Mouse (Mus musculus): ENCODE results near the gene Zfp62.

The Zfp62 gene

DNA sequence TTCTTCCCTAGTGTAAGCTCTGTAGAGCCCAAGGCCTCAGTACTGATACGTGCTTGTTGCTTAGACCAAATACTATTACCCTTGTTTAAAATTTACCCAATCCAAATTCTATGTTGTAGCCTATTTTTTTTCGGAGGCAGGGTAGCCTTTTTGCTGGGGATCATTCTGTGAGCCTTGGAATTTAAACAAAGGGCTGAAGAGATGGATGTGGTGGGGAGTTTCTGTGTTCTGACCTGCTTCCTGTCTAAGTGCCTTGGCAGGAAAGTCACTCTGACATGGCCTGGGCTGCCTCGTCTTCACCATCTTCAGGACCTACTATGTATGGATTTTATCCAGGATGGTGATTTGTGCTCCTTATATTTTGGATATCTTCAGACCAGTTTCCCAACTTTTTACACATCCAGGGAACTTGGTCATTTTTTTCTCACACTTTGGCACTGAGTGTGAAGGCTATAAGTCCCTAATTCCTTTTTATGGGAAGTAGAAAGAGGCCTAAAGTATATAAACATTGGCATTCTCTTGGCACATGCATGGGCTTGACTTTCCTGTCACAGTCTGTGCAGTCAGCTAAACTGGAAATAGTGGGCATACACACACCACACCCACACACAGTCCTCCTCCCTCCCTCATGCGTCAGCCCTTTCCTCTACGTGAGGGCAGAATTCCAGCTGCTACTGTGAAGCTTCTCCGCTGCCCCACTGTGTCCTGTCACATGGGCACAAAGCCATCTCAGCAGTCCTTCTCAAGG, 45.3 kb downstream of the Zfp62 start:
- no peak for DNase-seq (ENCODE audit: low spot score in 2 of 2)

DNA sequence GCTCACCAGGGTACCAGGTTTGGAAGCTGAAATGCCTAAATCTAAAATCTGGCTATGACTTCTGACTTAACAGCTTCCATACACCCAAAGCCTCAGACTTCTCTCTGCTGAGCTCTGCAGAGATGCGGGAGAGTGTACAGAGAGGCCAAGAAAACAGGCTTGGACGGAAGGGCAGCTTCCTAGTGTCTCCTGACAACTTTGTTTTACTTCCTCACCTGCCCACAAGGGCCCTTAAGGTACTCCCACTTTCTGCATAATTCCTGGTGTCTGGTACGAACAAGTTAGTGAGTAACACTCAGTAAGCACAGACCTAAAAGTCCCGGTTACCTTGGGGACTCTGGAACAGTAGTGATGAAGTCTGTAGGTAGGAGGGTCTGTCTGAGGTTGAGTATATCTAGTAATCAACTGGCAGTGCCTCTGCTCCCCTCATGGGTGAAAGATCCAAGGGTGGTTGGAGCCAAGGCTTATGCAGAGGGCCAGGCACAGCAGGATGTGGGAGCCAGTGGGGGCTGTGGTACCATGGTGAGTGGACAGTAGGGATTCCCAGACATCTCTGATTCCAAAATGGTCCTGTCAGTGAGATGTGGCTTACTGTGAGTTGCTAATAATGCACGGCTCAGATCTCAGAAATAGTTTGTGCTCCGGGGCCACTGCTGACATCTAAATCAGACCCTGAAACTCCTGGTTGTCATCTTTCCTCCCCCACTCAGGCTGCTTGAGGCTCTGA, 46.0 kb downstream of the Zfp62 start:
- no peak for DNase-seq (ENCODE audit: low spot score in 2 of 2)

DNA sequence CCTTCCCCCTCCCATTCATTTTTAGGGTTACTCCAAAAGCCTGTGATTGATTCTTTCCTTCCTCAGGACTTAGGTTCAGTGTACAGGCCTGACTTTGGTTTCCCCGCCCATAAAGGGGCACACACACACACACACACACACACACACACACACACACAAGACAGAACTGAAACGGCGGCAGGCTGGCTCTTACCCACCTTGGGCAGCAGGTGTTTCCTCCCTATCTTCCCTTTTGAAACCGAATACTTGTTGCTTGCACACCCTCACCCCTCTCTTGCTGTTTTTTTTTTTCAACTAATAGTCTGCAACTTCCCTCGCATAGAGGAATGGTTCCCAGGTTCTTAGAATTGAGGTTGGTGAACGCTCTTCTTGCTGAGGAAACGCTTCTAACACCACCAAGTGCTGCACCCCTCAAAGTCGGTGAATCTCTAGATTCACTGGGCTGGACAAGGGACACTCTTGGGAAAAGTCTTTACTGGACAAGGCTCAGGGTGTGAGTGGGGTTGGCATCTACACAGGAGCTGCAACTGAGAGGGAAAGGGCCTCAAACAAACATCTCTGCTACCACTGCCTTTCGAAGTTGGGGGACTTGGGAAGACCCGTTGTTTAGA, 46.8 kb downstream of the Zfp62 start:
- DNase-seq (ENCODE audit: low spot score in 2 of 2): peak; percentile 47 to 78

DNA sequence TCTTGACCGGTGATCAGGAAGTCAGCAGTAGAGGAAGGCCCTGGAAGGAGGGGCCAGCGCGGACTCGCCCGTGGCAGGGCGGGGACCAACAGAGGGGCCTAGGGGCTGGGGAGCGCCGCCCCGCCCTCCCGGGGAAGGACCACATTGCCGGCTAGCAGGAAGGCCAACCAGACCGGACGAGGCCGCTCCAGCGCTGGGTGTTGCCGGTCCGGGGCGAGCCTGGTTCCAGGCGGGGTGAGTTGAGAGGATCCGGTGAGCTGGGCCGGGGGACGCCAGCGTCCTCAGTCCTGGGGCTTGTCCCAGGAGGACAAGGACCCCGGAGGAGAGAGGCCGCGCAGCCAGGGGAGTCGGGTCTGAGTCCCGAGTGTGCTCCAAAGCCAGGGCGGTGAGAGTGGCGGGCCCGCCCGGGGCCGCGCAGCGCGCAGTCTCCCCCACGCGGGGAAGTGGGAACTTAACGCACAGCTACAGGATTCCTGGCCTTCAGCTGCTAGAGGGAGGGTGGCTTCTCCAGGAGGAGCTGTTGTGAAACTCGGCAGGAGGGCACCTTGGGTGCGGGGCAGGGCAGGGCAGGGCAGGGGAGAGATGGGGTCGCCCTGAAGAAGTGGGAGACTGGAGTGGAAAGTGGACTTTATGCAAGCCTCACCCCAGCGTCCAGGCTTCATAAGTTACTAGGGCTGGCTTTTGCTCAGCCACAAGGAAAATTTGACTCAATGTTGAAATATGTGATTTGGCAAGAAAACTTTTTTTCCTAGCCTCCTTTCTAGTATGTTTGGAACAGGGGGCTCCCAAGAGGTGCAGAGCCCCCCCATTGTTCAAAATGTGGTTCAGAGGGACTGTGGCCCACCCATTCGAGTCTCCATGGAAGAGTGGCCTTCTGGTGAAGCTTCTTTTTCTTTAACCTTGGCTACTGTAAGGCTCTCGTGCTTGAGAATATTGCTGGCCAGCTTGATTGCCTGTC, 47.6 kb downstream of the Zfp62 start:
- DNase-seq (ENCODE audit: low spot score in 2 of 2): peak; percentile 89 to 90

DNA sequence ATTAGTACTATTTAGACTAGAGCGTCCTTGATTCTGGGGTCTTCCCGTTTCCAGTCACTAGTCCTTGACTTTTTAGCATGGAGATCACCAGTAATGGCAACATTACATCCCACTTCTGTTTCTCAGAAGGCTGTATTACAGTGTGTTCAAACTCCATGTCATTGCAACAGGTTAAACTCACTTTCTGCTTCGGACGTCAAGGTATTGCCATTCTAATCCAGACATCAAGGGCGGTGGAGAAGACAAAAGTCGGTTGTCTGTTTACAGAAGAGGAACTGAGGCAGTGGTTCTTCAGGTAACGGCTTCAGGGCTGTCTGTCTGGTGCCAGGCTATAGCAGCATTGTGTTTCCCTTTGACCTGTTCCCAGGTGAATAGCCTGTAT, 48.3 kb downstream of the Zfp62 start:
- no peak for DNase-seq (ENCODE audit: low spot score in 2 of 2)

DNA sequence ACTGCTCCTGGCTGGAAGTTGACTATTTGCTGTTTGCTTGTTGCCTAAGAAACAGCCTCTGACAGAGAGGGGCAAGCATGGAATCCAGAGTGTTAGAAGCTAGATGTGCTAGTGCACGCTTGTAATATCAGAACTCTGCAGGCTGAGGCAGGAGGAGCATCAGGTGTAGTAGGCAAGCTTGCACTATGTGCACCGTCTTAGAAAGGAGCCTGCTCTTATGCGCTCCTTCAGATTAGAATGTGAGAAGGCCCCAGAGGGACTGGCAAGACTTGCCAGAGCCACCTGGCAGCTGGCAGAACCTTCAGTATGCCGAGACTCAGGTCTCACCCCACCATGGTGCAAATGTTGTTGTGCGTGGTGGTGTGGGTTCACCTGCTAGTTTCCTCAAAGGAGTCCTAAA, 49.0 kb downstream of the Zfp62 start:
- peak in 1 of 2 experiments; percentile 42 for DNase-seq (ENCODE audit: low spot score in 2 of 2)

DNA sequence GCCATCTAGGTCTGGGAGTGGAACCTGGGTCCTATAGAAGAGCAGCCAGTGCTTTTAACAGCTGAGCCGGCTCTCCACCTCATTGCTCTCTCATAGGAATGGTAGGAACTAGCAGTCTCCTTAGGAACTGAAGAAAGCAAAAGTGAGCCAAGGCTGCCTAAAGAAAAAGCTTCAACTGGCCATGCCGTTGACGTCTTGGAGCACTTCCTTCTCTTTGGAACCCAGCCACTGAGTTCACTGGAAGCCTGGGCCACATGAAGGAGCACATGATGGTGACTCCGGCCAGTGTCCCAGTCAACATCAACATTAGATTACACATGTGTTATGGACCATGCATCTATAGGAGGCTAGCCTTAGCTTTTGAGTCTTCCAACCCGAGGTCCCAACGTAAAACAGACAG, 49.9 kb downstream of the Zfp62 start:
- DNase-seq (ENCODE audit: low spot score in 2 of 2): no peak

DNA sequence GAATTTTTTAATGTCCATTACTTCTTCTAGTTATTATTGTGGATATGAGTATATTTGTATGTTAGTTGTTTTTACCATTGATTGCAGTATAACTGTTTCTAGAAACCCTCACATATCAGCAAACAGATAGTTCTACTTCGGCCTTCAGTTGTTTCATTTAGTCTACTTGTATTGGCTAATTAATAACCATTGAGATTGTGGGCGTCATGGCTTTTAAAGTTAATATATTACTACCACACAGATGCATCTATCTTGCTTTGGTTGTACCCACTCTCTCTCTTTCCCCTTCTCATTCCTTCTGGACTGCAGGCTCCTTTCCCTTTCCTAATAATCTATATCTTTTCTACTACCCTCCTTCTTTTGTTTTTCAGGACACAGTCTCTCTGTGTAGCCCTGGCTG, 56.2 kb downstream of the Zfp62 start:
- no peak for DNase-seq (ENCODE audit: low spot score in 2 of 2)

DNA sequence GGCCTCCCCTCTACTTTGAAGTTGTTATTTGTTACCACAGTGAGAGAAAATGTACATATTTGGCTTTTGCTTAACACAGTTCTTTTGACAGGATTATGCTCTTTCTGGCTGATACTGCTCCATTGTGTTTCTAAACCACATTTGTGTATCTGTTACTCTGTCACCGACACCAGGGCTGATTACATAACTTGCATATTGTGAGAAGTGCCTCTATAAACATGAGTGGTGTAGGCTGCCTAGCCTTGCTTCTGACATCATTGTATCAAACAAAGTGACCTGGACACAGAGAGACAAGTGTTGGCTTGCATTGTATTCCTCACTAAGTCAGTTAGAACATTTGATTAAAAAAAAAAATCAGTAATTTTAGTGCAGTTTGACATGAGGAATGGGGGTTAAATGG, 56.7 kb downstream of the Zfp62 start:
- DNase-seq (ENCODE audit: low spot score in 2 of 2): no peak

DNA sequence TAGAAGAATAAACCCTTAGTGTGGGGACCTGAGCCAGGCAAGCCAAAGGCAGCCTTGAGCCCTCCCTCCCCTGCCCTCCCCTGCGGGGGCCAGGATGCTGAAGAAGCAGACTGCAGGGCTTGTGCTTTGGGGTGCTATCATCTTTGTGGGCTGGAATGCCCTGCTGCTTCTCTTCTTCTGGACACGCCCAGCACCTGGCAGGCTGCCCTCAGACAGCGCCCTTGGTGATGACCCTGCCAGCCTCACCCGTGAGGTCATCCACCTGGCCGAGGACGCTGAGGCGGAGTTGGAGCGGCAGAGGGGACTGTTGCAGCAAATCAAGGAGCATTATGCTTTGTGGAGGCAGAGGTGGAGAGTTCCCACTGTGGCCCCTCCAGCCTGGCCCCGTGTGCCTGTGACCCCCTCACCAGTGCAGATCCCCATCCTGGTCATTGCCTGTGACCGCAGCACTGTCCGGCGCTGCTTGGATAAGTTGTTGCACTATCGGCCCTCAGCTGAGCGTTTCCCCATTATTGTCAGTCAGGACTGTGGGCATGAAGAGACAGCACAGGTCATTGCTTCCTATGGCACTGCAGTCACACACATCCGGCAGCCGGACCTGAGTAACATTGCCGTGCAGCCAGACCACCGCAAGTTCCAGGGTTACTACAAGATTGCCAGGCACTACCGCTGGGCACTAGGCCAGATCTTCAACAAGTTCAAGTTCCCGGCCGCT, 57.7 kb downstream of the Zfp62 start:
- DNase-seq (ENCODE audit: low spot score in 2 of 2): no peak

DNA sequence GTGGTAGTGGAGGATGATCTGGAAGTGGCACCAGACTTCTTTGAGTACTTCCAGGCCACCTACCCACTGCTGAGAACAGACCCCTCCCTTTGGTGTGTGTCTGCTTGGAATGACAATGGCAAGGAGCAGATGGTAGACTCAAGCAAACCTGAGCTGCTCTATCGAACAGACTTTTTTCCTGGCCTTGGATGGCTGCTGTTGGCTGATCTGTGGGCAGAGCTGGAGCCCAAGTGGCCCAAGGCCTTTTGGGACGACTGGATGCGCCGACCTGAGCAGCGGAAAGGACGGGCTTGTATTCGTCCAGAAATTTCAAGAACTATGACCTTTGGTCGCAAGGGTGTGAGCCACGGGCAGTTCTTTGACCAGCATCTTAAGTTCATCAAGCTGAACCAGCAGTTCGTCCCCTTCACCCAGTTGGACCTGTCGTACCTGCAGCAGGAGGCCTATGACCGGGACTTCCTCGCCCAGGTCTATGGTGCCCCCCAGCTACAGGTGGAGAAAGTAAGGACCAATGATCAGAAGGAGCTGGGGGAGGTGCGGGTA, 58.3 kb downstream of the Zfp62 start:
- no peak for DNase-seq (ENCODE audit: low spot score in 2 of 2)

DNA sequence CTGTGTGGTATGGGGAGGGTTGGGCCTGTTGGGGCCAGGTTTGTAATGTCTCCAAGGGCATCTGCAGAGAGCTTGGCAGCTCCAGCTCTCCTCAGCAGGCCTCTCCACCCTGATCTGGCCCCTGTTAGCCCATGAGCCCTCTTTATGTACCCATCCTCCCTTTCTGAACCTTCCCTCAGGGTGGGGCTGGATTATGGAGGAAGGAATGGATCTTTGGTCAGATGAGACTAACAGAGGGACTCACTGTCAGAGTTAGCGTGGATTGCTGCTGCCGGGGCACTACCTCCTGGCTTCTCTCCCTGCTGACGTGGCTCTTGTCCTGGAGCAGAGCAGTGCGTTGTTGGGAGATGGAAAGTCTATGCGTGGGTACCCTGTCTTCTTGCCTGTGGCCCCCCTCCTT, 59.2 kb downstream of the Zfp62 start:
- DNase-seq (ENCODE audit: low spot score in 2 of 2): no peak

DNA sequence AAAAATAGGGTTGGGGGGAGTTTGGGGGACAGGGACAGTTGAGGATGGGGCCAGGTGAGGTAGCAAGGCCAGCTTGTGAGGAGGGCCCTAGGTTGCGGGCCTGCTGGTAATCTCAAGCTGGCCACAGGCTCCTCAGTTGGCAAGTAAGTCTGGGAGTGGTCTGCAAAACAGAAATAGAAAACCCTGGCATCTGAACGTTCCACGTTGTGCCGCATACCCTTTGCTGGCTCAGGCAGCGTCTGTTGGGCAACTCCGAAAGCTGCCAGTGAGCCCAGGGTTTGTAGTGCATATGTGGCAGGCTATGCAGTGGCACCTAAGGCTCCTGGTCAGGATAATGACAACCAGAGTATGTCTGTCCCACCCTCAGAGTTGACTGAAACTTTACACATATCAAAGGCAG, 60.1 kb downstream of the Zfp62 start:
- no peak for DNase-seq (ENCODE audit: low spot score in 2 of 2)

DNA sequence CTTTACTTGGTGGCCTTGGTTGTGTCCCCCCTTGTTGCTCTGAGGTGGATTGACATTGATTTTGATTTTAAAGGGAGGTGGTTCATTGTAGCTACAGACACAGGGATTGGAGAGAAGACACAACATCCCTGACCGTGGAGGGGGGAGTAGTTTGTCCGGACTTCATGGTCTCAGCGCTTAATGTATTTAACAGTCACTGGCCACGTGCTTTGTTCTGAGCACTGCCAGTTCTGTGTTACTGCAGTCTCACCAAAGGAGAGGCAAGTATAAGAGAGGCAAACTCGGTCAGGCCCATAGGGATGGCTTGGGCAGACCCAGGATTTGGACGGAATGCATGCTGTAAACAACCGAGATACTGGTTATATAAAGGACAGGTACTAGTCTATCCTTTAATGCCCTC, 61.0 kb downstream of the Zfp62 start:
- DNase-seq (ENCODE audit: low spot score in 2 of 2): no peak

DNA sequence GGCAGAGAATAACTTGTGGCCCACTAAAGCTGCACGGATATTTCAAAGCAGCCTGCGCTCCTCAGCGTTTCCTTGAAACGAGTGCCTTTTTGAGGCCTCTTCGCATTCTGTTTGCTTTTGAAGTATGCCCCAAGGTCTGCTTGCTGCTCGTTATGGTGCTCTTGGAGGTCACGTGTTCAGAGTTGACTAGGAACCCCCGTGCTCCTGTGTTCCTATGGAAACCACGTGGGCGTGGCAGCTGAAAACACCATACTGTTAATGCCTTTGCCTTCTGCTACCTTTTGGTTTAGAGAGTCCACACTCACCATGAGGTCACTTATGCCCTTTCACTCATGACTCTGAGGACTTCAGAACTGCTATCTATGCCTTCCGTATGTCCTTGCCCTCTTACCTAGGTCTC, 61.5 kb downstream of the Zfp62 start:
- DNase-seq (ENCODE audit: low spot score in 2 of 2): no peak

DNA sequence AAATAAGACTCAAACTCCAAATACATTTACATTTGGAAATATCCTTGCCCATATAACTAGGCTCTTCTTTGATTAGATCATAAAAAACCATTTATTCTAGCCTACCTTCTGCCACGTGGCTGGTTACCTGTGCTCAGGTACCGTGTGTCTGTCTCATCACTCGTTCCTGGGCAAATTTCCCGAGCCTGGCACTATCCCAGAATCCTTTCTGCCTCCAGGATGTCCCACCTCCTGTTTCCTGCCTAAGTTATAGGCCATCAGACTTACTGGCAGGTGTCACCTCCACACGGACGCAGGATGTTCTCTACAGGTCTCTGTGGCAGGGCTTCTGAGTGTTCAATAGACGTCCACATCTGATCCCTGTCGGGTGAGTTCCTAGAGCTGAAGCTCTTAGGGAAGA, 62.0 kb downstream of the Zfp62 start:
- DNase-seq (ENCODE audit: low spot score in 2 of 2): no peak

DNA sequence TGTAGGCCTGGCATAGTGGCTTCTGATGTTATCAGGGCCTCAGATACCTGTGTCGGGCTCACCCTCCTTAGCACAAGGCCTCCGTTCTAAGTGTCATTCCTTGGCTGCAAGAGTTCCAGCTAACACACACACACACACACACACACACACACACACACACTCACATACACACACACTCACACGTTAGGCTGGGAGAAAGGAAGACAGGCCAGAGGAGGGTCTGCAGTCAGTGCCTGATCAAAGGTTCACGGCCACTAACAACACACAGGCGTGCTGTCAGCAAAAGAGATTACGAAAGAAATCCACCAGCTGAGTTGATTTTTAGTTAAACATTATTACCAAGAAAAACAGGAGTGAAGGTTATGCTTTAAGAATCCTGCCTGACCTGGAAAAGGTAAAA, 63.6 kb downstream of the Zfp62 start:
- no peak for DNase-seq (ENCODE audit: low spot score in 2 of 2)

DNA sequence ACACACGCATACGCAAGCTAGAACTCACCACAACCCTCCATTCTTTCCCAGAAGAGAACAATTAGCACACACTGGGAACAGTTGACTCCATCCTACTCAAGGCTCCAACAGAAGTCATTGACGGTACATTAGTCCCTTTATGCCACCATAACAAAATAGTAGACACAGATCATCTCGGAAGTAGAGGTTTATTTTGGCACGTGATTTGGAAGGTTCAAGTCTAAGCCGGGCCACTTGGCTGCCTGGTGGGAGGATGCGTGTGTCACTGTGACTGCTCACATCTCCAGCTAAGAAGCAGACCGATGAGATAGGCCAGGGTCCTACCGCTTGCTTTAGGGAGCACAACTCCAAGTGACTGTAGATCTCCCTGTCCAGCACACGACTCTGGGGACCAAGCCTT, 64.2 kb downstream of the Zfp62 start:
- DNase-seq (ENCODE audit: low spot score in 2 of 2): no peak

DNA sequence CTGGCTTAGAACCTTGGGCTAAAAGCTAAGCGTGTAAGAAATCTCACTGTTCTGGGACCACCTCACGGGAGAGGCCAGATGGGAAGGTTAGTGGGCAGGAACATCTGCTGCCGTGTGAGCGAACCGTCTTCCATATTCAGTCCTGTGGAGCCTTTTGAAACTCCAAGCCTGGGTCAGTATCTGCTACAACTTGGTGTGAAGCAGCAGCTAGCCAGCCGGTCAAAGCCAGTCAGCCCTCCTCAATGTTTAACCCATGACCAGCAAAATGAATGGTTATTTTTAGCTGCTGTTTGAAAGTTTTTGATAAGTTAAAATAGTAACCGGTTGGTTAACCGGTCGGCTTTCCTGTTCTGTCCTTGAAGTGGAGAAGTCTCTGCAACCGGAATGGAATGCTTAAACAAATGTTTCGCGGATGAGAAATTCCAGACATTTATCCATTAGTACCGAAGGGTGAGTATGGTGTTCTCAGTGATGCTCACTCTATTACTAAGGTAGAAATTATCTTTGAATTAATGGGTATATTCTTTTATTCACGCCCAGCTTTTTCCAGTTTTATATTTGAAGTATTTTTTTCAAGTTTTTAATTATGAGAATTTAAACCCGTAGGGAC, 65.0 kb downstream of the Zfp62 start:
- no peak for DNase-seq (ENCODE audit: low spot score in 2 of 2)

Measured in spleen, postnatal 10 days (tissue).